Mouse (Mus musculus) limb, embryonic 13.5 days (tissue): ENCODE results near the gene Slc4a10. TPM values are rescaled to one million over a fixed set of nuclear protein-coding genes. Genes with fewer than 3 reads are reported as not detected.

Experiments used
- ATAC-seq: fragments of 200-750 bp; cut with Nextera tagmentation; 2 replicates; pipeline ENCODE4 v1.8.0; 2017; ENCODE audit warnings: low read depth, moderate number of reproducible peaks, moderate TSS enrichment; ENCODE audit not compliant: low FRiP score
- H3K27ac ChIP-seq: fragments of 300-500 bp; sonication (generic); 2 replicates; pipeline ENCODE4 v1.5.1; 2015; ENCODE audit warnings: inconsistent platforms, mild to moderate bottlenecking, moderate library complexity
- H3K27me3 ChIP-seq: fragments of 300-500 bp; sonication (generic); 2 replicates; pipeline ENCODE4 v1.6.1; 2015; ENCODE audit warnings: mild to moderate bottlenecking, inconsistent platforms
- H3K36me3 ChIP-seq: fragments of 300-500 bp; sonication (generic); 2 replicates; pipeline ENCODE4 v1.6.1; 2015; ENCODE audit warnings: inconsistent platforms, mild to moderate bottlenecking, moderate library complexity
- H3K4me1 ChIP-seq: fragments of 300-500 bp; sonication (generic); 2 replicates; pipeline ENCODE4 v1.6.1; 2015; ENCODE audit warnings: inconsistent platforms
- H3K4me2 ChIP-seq: fragments of 300-500 bp; sonication (generic); replicated peaks from 2 replicates; pipeline ENCODE4 v1.6.1; 2015; ENCODE audit warnings: inconsistent platforms, mild to moderate bottlenecking, moderate library complexity
- H3K4me3 ChIP-seq: fragments of 300-500 bp; sonication (generic); 2 replicates; pipeline ENCODE4 v1.5.1; 2015; ENCODE audit warnings: moderate library complexity, mild to moderate bottlenecking, inconsistent platforms
- H3K9ac ChIP-seq: fragments of 300-500 bp; sonication (generic); 2 replicates; pipeline ENCODE4 v1.6.1; 2015; ENCODE audit warnings: mild to moderate bottlenecking, inconsistent platforms
- H3K9me3 ChIP-seq: fragments of 300-500 bp; sonication (generic); 2 replicates; pipeline ENCODE4 v1.6.1; 2016; ENCODE audit warnings: inconsistent platforms
- WGBS: fragments of 180-500 bp; shearing (Covaris S2); methylation state at CpG from one replicate; pipeline ENCODE4 v1.1.7; 2015; 5-methylcytosine and 5-hydroxymethylcytosine counted together
- polyA plus RNA-seq: library from polyadenylated mRNA; unstranded; fragments of >200 nt; fragmentation: Nextera tagmentation; extraction: Ambion mirVana; gene quantifications from 2 replicates; pipeline ENCODE4 v1.2.1, GENCODE M21; 2015

Gene Slc4a10
- polyA plus RNA-seq, 1 experiment from 2014 or later: 0.13 TPM

- no peaks in the 10 kb centered on the region for H3K4me1 ChIP-seq
- H3K27me3 ChIP-seq: no peaks in the 10 kb centered on the region
- 86% methylated on average over 2 of the region's 2 CpGs for WGBS
- H3K27ac ChIP-seq: no peak overlapping the region
- no peak for ATAC-seq
- H3K9ac ChIP-seq: no peak overlapping the region
- H3K36me3 ChIP-seq: no peaks in the 10 kb centered on the region
- H3K4me2 ChIP-seq: no peak overlapping the region
- H3K9me3 ChIP-seq: no peaks in the 10 kb centered on the region
- no peak overlapping the region for H3K4me3 ChIP-seq
These were observed 238.8 kb downstream of the Slc4a10 start for GRCm38 (mm10) chr2:62285026-62285425.

GRCm38 (mm10) chr2:62285847-62286246, 239.6 kb downstream of the Slc4a10 start:
- Histone ChIP-seq H3K27ac (no peak overlapping the region), H3K4me1 (no peaks in the 10 kb centered on the region), H3K4me2 (no peak overlapping the region), H3K4me3 (no peak overlapping the region), H3K9me3 (no peaks in the 10 kb centered on the region), H3K9ac (no peak overlapping the region), H3K27me3 (no peaks in the 10 kb centered on the region), H3K36me3 (no peaks in the 10 kb centered on the region)
- ATAC-seq: no peak
- 1% methylated on average over 2 of the region's 2 CpGs for WGBS

GRCm38 (mm10) chr2:62287532-62287931, 241.3 kb downstream of the Slc4a10 start:
- H3K27me3 ChIP-seq: no peaks in the 10 kb centered on the region
- no peak overlapping the region for H3K27ac ChIP-seq
- H3K9ac ChIP-seq: no peak overlapping the region
- no peaks in the 10 kb centered on the region for H3K4me1 ChIP-seq
- no peak for ATAC-seq
- no peaks in the 10 kb centered on the region for H3K36me3 ChIP-seq
- no peaks in the 10 kb centered on the region for H3K9me3 ChIP-seq
- no peak overlapping the region for H3K4me3 ChIP-seq
- H3K4me2 ChIP-seq: no peak overlapping the region
- 71% methylated on average over 4 of the region's 4 CpGs for WGBS

GRCm38 (mm10) chr2:62293846-62294245, 247.6 kb downstream of the Slc4a10 start:
- no peaks in the 10 kb centered on the region for H3K4me1 ChIP-seq
- H3K27me3 ChIP-seq: no peaks in the 10 kb centered on the region
- 56% methylated on average over 2 of the region's 2 CpGs for WGBS
- no peak overlapping the region for H3K4me3 ChIP-seq
- ATAC-seq: no peak
- no peak overlapping the region for H3K9ac ChIP-seq
- no peaks in the 10 kb centered on the region for H3K9me3 ChIP-seq
- H3K4me2 ChIP-seq: no peak overlapping the region
- H3K27ac ChIP-seq: no peak overlapping the region
- no peaks in the 10 kb centered on the region for H3K36me3 ChIP-seq

- 96% methylated on average over 2 of the region's 2 CpGs for WGBS
- Histone ChIP-seq H3K36me3 (no peaks in the 10 kb centered on the region), H3K4me1 (no peaks in the 10 kb centered on the region), H3K27me3 (no peaks in the 10 kb centered on the region), H3K4me2 (no peak overlapping the region), H3K4me3 (no peak overlapping the region), H3K27ac (no peak overlapping the region), H3K9me3 (no peaks in the 10 kb centered on the region), H3K9ac (no peak overlapping the region)
- ATAC-seq: no peak
These were observed 255.5 kb downstream of the Slc4a10 start for GRCm38 (mm10) chr2:62301716-62302115.

GRCm38 (mm10) chr2:62306978-62307377, 260.7 kb downstream of the Slc4a10 start:
- no peak overlapping the region for H3K4me3 ChIP-seq
- WGBS: 87% methylated on average over 5 of the region's 5 CpGs
- no peaks in the 10 kb centered on the region for H3K27me3 ChIP-seq
- H3K4me1 ChIP-seq: no peaks in the 10 kb centered on the region
- no peak for ATAC-seq
- H3K36me3 ChIP-seq: no peaks in the 10 kb centered on the region
- no peaks in the 10 kb centered on the region for H3K9me3 ChIP-seq
- no peak overlapping the region for H3K9ac ChIP-seq
- no peak overlapping the region for H3K27ac ChIP-seq
- H3K4me2 ChIP-seq: no peak overlapping the region

- no peak overlapping the region for H3K4me2 ChIP-seq
- H3K9ac ChIP-seq: no peak overlapping the region
- H3K4me1 ChIP-seq: no peaks in the 10 kb centered on the region
- no peak overlapping the region for H3K4me3 ChIP-seq
- 87% methylated on average over 2 of the region's 2 CpGs for WGBS
- H3K9me3 ChIP-seq: no peaks in the 10 kb centered on the region
- no peak overlapping the region for H3K27ac ChIP-seq
- H3K36me3 ChIP-seq: no peaks in the 10 kb centered on the region
- H3K27me3 ChIP-seq: no peaks in the 10 kb centered on the region
- no peak for ATAC-seq
These were observed 261.2 kb downstream of the Slc4a10 start for GRCm38 (mm10) chr2:62307477-62307876.

- no peak overlapping the region for H3K4me2 ChIP-seq
- no peak overlapping the region for H3K4me3 ChIP-seq
- no peaks in the 10 kb centered on the region for H3K9me3 ChIP-seq
- 71% methylated on average over 2 of the region's 2 CpGs for WGBS
- H3K27me3 ChIP-seq: no peaks in the 10 kb centered on the region
- H3K36me3 ChIP-seq: no peaks in the 10 kb centered on the region
- H3K4me1 ChIP-seq: no peaks in the 10 kb centered on the region
- H3K27ac ChIP-seq: no peak overlapping the region
- H3K9ac ChIP-seq: no peak overlapping the region
- ATAC-seq: no peak
These were observed 270.7 kb downstream of the Slc4a10 start for GRCm38 (mm10) chr2:62316930-62317329.

GRCm38 (mm10) chr2:62319489-62319888, 273.2 kb downstream of the Slc4a10 start:
- WGBS: 83% methylated on average over 3 of the region's 3 CpGs
- Histone ChIP-seq H3K9ac (no peak overlapping the region), H3K4me2 (no peak overlapping the region), H3K27me3 (no peaks in the 10 kb centered on the region), H3K36me3 (no peaks in the 10 kb centered on the region), H3K4me1 (no peaks in the 10 kb centered on the region), H3K4me3 (no peak overlapping the region), H3K27ac (no peak overlapping the region), H3K9me3 (no peaks in the 10 kb centered on the region)
- ATAC-seq: no peak

- no peaks in the 10 kb centered on the region for H3K9me3 ChIP-seq
- WGBS: 81% methylated on average over 9 of the region's 9 CpGs
- no peak overlapping the region for H3K27ac ChIP-seq
- no peak for ATAC-seq
- H3K4me2 ChIP-seq: no peak overlapping the region
- no peaks in the 10 kb centered on the region for H3K4me1 ChIP-seq
- no peaks in the 10 kb centered on the region for H3K27me3 ChIP-seq
- no peak overlapping the region for H3K4me3 ChIP-seq
- no peak overlapping the region for H3K9ac ChIP-seq
- no peaks in the 10 kb centered on the region for H3K36me3 ChIP-seq
These were observed 276.9 kb downstream of the Slc4a10 start for GRCm38 (mm10) chr2:62323078-62323637.

- Histone ChIP-seq H3K4me1 (no peaks in the 10 kb centered on the region), H3K4me3 (no peak overlapping the region), H3K4me2 (no peak overlapping the region), H3K27me3 (no peaks in the 10 kb centered on the region), H3K9me3 (no peaks in the 10 kb centered on the region), H3K9ac (no peak overlapping the region), H3K27ac (no peak overlapping the region), H3K36me3 (no peaks in the 10 kb centered on the region)
- WGBS: 83% methylated on average over 2 of the region's 2 CpGs
- ATAC-seq: no peak
These were observed 279.1 kb downstream of the Slc4a10 start for GRCm38 (mm10) chr2:62325388-62325787.

GRCm38 (mm10) chr2:62331913-62332312, 285.7 kb downstream of the Slc4a10 start:
- no peaks in the 10 kb centered on the region for H3K36me3 ChIP-seq
- 54% methylated on average over 4 of the region's 4 CpGs for WGBS
- H3K9ac ChIP-seq: no peak overlapping the region
- ATAC-seq: no peak
- H3K27me3 ChIP-seq: no peaks in the 10 kb centered on the region
- H3K4me3 ChIP-seq: no peak overlapping the region
- no peak overlapping the region for H3K4me2 ChIP-seq
- 0 out of 2 replicates have a peak, but pooled peaks cover 3% of the 10 kb centered on the region for H3K4me1 ChIP-seq
- H3K27ac ChIP-seq: no peak overlapping the region
- no peaks in the 10 kb centered on the region for H3K9me3 ChIP-seq

- Histone ChIP-seq H3K36me3 (no peaks in the 10 kb centered on the region), H3K9ac (no peak overlapping the region), H3K4me2 (no peak overlapping the region), H3K27me3 (no peaks in the 10 kb centered on the region), H3K9me3 (no peaks in the 10 kb centered on the region), H3K27ac (no peak overlapping the region), H3K4me1 (0 out of 2 replicates have a peak, but pooled peaks cover 3% of the 10 kb centered on the region), H3K4me3 (no peak overlapping the region)
- no peak for ATAC-seq
- WGBS: 68% methylated on average over 8 of the region's 8 CpGs
These were observed 286.2 kb downstream of the Slc4a10 start for GRCm38 (mm10) chr2:62332465-62332864.
